Mouse (Mus musculus): ENCODE measurements at regions not wholly inside any gene's neighbourhood (a gene's known extent, or its start where the extent isn't known, plus 50 kb on each side); places are given as distances from the start of the nearest gene placed in this dataset.

GRCm38 (mm10) chr1:161575939-161576338 lies 81.5 kb downstream of the Tnfsf18 start:
- no peaks in the 10 kb centered on the region for H3K36me3 ChIP-seq (ENCODE audit: control insufficient read depth, insufficient read depth, low read length, poor library complexity, severe bottlenecking)
- DNase-seq (ENCODE audit: low read depth, low spot score), result no peak

GRCm38 (mm10) chr1:161575171-161575570 lies 80.7 kb downstream of the Tnfsf18 start:
- no peak for DNase-seq (ENCODE audit: low read depth, low spot score)
- no peaks in the 10 kb centered on the region for H3K36me3 ChIP-seq (ENCODE audit: control insufficient read depth, insufficient read depth, low read length, poor library complexity, severe bottlenecking)
- no peaks in the 10 kb centered on the region for H3K27me3 ChIP-seq (ENCODE audit: control insufficient read depth, insufficient read depth, low read length, poor library complexity, severe bottlenecking)

More at GRCm38 (mm10) chr1:161575939-161576338, 81.5 kb downstream of the Tnfsf18 start:
- H3K27me3 ChIP-seq (ENCODE audit: control insufficient read depth, insufficient read depth, low read length, poor library complexity, severe bottlenecking), result no peaks in the 10 kb centered on the region

GRCm38 (mm10) chr1:161570762-161571161 lies 76.3 kb downstream of the Tnfsf18 start:
- Histone ChIP-seq H3K27me3 (ENCODE audit: control insufficient read depth, insufficient read depth, low read length, poor library complexity, severe bottlenecking) (no peaks in the 10 kb centered on the region), H3K36me3 (ENCODE audit: control insufficient read depth, insufficient read depth, low read length, poor library complexity, severe bottlenecking) (no peaks in the 10 kb centered on the region)
- no peak for DNase-seq (ENCODE audit: low read depth, low spot score)

GRCm38 (mm10) chr1:161567826-161568225 lies 73.4 kb downstream of the Tnfsf18 start:
- Histone ChIP-seq H3K27me3 (ENCODE audit: control insufficient read depth, insufficient read depth, low read length, poor library complexity, severe bottlenecking) (no peaks in the 10 kb centered on the region), H3K36me3 (ENCODE audit: control insufficient read depth, insufficient read depth, low read length, poor library complexity, severe bottlenecking) (no peaks in the 10 kb centered on the region)
- no peak for DNase-seq (ENCODE audit: low read depth, low spot score)

GRCm38 (mm10) chr1:161560368-161560767 lies 65.9 kb downstream of the Tnfsf18 start:
- no peak for DNase-seq (ENCODE audit: low read depth, low spot score)
- H3K36me3 ChIP-seq (ENCODE audit: control insufficient read depth, insufficient read depth, low read length, poor library complexity, severe bottlenecking), result no peaks in the 10 kb centered on the region
- H3K27me3 ChIP-seq (ENCODE audit: control insufficient read depth, insufficient read depth, low read length, poor library complexity, severe bottlenecking), result no peaks in the 10 kb centered on the region

All from splenic B cell, adult 2 months (primary cell).